Mouse (Mus musculus): ENCODE measurements at regions not wholly inside any gene's neighbourhood (a gene's known extent, or its start where the extent isn't known, plus 50 kb on each side); places are given as distances from the start of the nearest gene placed in this dataset.

DNA sequence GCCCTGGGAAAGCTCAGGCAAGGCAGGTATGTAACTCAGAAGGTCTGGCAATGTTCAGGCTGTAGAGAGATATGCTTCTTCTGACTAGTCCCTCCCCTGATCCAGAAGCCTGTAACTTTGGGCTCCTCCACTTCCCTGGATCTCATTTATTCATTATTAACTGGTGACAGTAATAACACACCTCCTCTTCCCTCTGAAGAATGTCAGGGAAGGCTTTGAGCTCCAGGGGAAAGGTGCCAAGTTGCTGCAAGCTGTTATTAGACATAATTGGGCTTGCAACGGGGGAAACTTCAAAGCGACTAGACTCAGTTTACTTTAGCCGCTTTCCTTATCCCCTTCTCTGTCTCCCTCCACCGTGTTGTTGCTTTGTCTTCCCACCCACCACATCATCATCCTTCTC is 75.6 kb upstream of the Tmprss2 start:
- no peak for TF ChIP-seq CTCF (IDR thresholded peaks at IDR 0.05; ENCODE audit: insufficient read depth, low read length)
- no peak for TF ChIP-seq POLR2A (IDR thresholded peaks at IDR 0.05; ENCODE audit: borderline replicate concordance, extremely low read depth, low read depth, low read length)
- Histone ChIP-seq H3K4me3 (replicated peaks; ENCODE audit: extremely low read depth, low read depth, low read length) (no peak overlapping the region), H3K4me1 (ENCODE audit: control insufficient read depth, insufficient read depth, low read length) (peaks cover 6% of the 10 kb centered on the region)
- DNase-seq = no peak
- WGBS = 43% methylated on average over 4 of the region's 4 CpGs

- TF ChIP-seq POLR2A (IDR thresholded peaks at IDR 0.05; ENCODE audit: borderline replicate concordance, extremely low read depth, low read depth, low read length) (no peak), CTCF (IDR thresholded peaks at IDR 0.05; ENCODE audit: insufficient read depth, low read length) (no peak)
Measured at GRCm38 (mm10) chr16:97685603-97686285, 74.7 kb upstream of the Tmprss2 start.

DNA sequence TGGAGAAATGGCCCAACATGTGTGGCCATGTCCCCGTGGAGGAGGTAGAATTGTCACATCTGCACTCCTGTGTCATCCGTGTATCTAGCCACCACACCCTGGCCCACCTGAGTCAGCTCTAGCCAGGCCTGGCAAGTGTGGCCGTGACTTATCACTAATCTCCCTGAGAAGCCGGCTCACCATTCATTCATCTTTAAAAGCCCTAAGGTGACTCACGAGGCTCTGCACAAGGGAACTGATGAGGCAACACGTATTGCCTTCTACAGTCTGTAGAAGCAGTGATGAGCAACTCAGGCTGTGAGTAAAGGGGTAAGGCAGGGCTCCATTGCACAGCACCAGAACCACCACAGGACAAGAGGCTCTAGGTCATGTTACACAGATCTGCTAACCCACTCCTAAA is 70.2 kb upstream of the Tmprss2 start:
- 70% methylated on average over 6 of the region's 6 CpGs for WGBS
- no peak overlapping the region for H3K4me3 ChIP-seq (replicated peaks; ENCODE audit: extremely low read depth, low read depth, low read length)
- H3K4me1 ChIP-seq (ENCODE audit: control insufficient read depth, insufficient read depth, low read length) = peaks cover 6% of the 10 kb centered on the region
- TF ChIP-seq POLR2A (IDR thresholded peaks at IDR 0.05; ENCODE audit: borderline replicate concordance, extremely low read depth, low read depth, low read length) = no peak
- TF ChIP-seq CTCF (IDR thresholded peaks at IDR 0.05; ENCODE audit: insufficient read depth, low read length) = no peak
- no peak for DNase-seq

More at GRCm38 (mm10) chr16:97685603-97686285, 74.7 kb upstream of the Tmprss2 start:
- Histone ChIP-seq H3K4me1 (ENCODE audit: control insufficient read depth, insufficient read depth, low read length) (peaks cover 6% of the 10 kb centered on the region), H3K4me3 (replicated peaks; ENCODE audit: extremely low read depth, low read depth, low read length) (no peak overlapping the region)
- WGBS = 57% methylated on average over 1 of the region's 1 CpGs
- DNase-seq = peak; percentile 63

- WGBS = 68% methylated on average over 1 of the region's 1 CpGs
- no peak for DNase-seq
- TF ChIP-seq POLR2A (IDR thresholded peaks at IDR 0.05; ENCODE audit: borderline replicate concordance, extremely low read depth, low read depth, low read length) = no peak
- no peak for TF ChIP-seq CTCF (IDR thresholded peaks at IDR 0.05; ENCODE audit: insufficient read depth, low read length)
Measured at GRCm38 (mm10) chr16:97679820-97680219, 68.8 kb upstream of the Tmprss2 start.

GRCm38 (mm10) chr16:97679252-97679651 is 68.3 kb upstream of the Tmprss2 start:
- no peak for DNase-seq
- Histone ChIP-seq H3K4me1 (ENCODE audit: control insufficient read depth, insufficient read depth, low read length) (no peaks in the 10 kb centered on the region; the same call in 1 of the 2 replicates), H3K4me3 (replicated peaks; ENCODE audit: extremely low read depth, low read depth, low read length) (no peak overlapping the region)
- WGBS = 45% methylated on average over 2 of the region's 2 CpGs
- TF ChIP-seq CTCF (IDR thresholded peaks at IDR 0.05; ENCODE audit: insufficient read depth, low read length) = no peak
- TF ChIP-seq POLR2A (IDR thresholded peaks at IDR 0.05; ENCODE audit: borderline replicate concordance, extremely low read depth, low read depth, low read length) = no peak

More at GRCm38 (mm10) chr16:97679820-97680219, 68.8 kb upstream of the Tmprss2 start:
- Histone ChIP-seq H3K4me1 (ENCODE audit: control insufficient read depth, insufficient read depth, low read length) (peaks cover 2% of the 10 kb centered on the region), H3K4me3 (replicated peaks; ENCODE audit: extremely low read depth, low read depth, low read length) (no peak overlapping the region)

DNA sequence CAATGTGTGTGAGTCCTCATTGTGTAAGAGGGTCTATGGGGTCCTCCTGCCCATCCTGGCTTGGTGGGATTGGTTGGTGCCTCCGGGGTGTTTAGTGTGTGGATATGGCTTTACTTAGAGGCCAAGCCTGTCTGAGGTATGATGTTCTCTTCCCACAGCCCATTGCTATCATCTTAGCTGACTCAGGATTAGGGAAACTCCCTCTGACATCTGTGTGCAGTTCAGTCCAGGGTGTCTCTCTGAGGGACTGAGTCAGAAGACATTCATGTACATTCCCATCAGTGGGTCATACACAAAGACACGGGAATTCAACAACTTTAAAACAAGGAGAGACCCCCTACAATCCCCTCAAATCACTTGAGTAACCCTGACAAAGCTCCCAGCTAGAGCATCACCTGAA is 66.6 kb upstream of the Tmprss2 start:
- TF ChIP-seq POLR2A (IDR thresholded peaks at IDR 0.05; ENCODE audit: borderline replicate concordance, extremely low read depth, low read depth, low read length) = no peak
- TF ChIP-seq CTCF (IDR thresholded peaks at IDR 0.05; ENCODE audit: insufficient read depth, low read length) = no peak
- Histone ChIP-seq H3K4me1 (ENCODE audit: control insufficient read depth, insufficient read depth, low read length) (no peaks in the 10 kb centered on the region; the same call in 1 of the 2 replicates), H3K4me3 (replicated peaks; ENCODE audit: extremely low read depth, low read depth, low read length) (no peak overlapping the region)
- WGBS = 72% methylated on average over 2 of the region's 2 CpGs
- no peak for DNase-seq

DNA sequence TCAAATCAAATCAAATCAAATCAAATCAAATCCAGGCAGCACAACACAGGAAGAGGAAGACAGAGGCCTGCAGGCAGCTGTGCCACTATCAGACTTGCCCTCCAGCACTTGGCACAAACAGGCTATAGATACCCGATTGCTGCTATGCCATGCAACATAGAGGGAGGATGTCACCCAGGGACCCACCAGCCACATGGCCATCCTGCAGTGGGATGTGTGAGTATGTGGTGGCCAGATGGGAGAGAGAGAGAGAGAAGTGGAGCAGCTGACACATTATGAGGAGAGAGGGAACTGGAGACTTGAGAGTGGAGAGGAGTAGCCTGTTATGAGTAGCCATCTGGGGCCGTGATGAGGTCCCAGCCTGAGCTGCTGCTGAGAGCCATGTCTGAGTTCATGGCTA is 62.6 kb upstream of the Tmprss2 start:
- no peak for DNase-seq
- Histone ChIP-seq H3K4me3 (replicated peaks; ENCODE audit: extremely low read depth, low read depth, low read length) (no peak overlapping the region), H3K4me1 (ENCODE audit: control insufficient read depth, insufficient read depth, low read length) (no peaks in the 10 kb centered on the region)
- TF ChIP-seq POLR2A (IDR thresholded peaks at IDR 0.05; ENCODE audit: borderline replicate concordance, extremely low read depth, low read depth, low read length) = no peak
- TF ChIP-seq CTCF (IDR thresholded peaks at IDR 0.05; ENCODE audit: insufficient read depth, low read length) = no peak
- 67% methylated on average over 2 of the region's 2 CpGs for WGBS

- 67% methylated on average over 8 of the region's 8 CpGs for WGBS
- H3K4me1 ChIP-seq (ENCODE audit: control insufficient read depth, insufficient read depth, low read length) = no peaks in the 10 kb centered on the region
- H3K4me3 ChIP-seq (replicated peaks; ENCODE audit: extremely low read depth, low read depth, low read length) = no peak overlapping the region
- TF ChIP-seq CTCF (IDR thresholded peaks at IDR 0.05; ENCODE audit: insufficient read depth, low read length) (peak; percentile 61; the same call in 1 of the 2 replicates), POLR2A (IDR thresholded peaks at IDR 0.05; ENCODE audit: borderline replicate concordance, extremely low read depth, low read depth, low read length) (no peak)
- no peak for DNase-seq
Measured at GRCm38 (mm10) chr16:97670131-97671038, 59.4 kb upstream of the Tmprss2 start.

- WGBS = 29% methylated on average over 1 of the region's 1 CpGs
- no peaks in the 10 kb centered on the region for H3K4me1 ChIP-seq (ENCODE audit: control insufficient read depth, insufficient read depth, low read length)
Measured at GRCm38 (mm10) chr16:97667536-97667935, 56.5 kb upstream of the Tmprss2 start.

More at GRCm38 (mm10) chr16:97667536-97667935, 56.5 kb upstream of the Tmprss2 start:
- no peak for DNase-seq
- H3K4me3 ChIP-seq (replicated peaks; ENCODE audit: extremely low read depth, low read depth, low read length) = no peak overlapping the region
- TF ChIP-seq POLR2A (IDR thresholded peaks at IDR 0.05; ENCODE audit: borderline replicate concordance, extremely low read depth, low read depth, low read length) (no peak), CTCF (IDR thresholded peaks at IDR 0.05; ENCODE audit: insufficient read depth, low read length) (peak; percentile 51; the same call in 1 of the 2 replicates)
